Mouse (Mus musculus): ENCODE results near the gene Prss44. TPM values are rescaled to one million over a fixed set of nuclear protein-coding genes. Genes with fewer than 3 reads are reported as not detected.

Prss44 gene
- total RNA-seq (2014; rRNA removed) = not detected in 2 replicates
- not detected in 2 replicates for polyA plus RNA-seq (2015; fragmentation: Nextera tagmentation; extraction: Ambion mirVana)

GRCm38 (mm10) chr9:110813789-110814188, at the start of gene Prss44:
Gene Prss44 (plus strand): TSS chr9:110813994.
- Histone ChIP-seq H3K4me3 (ENCODE audit: low read depth, low read length) (no peak within 1 kb of the TSS), H3K9ac (no peak within 1 kb of the TSS), H3K4me2 (ENCODE audit: low read depth) (no peak within 1 kb of the TSS), H3K27me3 (ENCODE audit: insufficient read depth, low read length) (no peaks in the 10 kb centered on the region), H3K4me1 (ENCODE audit: insufficient read depth) (no peaks in the 10 kb centered on the region), H3K27ac (ENCODE audit: low read depth, low read length) (no peak within 1 kb of the TSS), H3K9me3 (ENCODE audit: low read length) (no peaks in the 10 kb centered on the region), H3K36me3 (ENCODE audit: insufficient read depth) (no peaks in the 10 kb centered on the region)
- WGBS = 69% methylated on average over 18 of the region's 18 CpGs
- ATAC-seq (no peak), DNase-seq (no peak)
- no peak for TF ChIP-seq CTCF (IDR thresholded peaks at IDR 0.05; ENCODE audit: low read depth)

- Histone ChIP-seq H3K27ac (ENCODE audit: low read depth, low read length) (no peak overlapping the region), H3K9ac (no peak overlapping the region), H3K9me3 (ENCODE audit: low read length) (no peaks in the 10 kb centered on the region), H3K4me3 (ENCODE audit: low read depth, low read length) (no peak overlapping the region), H3K4me1 (ENCODE audit: insufficient read depth) (no peaks in the 10 kb centered on the region), H3K4me2 (ENCODE audit: low read depth) (no peak overlapping the region), H3K36me3 (ENCODE audit: insufficient read depth) (no peaks in the 10 kb centered on the region), H3K27me3 (ENCODE audit: insufficient read depth, low read length) (no peaks in the 10 kb centered on the region)
- no peak for TF ChIP-seq CTCF (IDR thresholded peaks at IDR 0.05; ENCODE audit: low read depth)
- 95% methylated on average over 10 of the region's 10 CpGs for WGBS
- DNase-seq (no peak), ATAC-seq (no peak)
These were observed 41.5 kb upstream of the Prss44 start for GRCm38 (mm10) chr9:110772336-110772735.

GRCm38 (mm10) chr9:110774403-110775268, 39.2 kb upstream of the Prss44 start:
- no peak for ATAC-seq
- H3K27ac ChIP-seq (ENCODE audit: low read depth, low read length) = no peak overlapping the region
- DNase-seq = no peak
- TF ChIP-seq CTCF (IDR thresholded peaks at IDR 0.05; ENCODE audit: low read depth) = no peak
- H3K27me3 ChIP-seq (ENCODE audit: insufficient read depth, low read length) = no peaks in the 10 kb centered on the region
- H3K4me2 ChIP-seq (ENCODE audit: low read depth) = no peak overlapping the region
- 77% methylated on average over 15 of the region's 15 CpGs for WGBS
- H3K4me3 ChIP-seq (ENCODE audit: low read depth, low read length) = no peak overlapping the region
- no peak overlapping the region for H3K9ac ChIP-seq
- H3K36me3 ChIP-seq (ENCODE audit: insufficient read depth) = no peaks in the 10 kb centered on the region
- no peaks in the 10 kb centered on the region for H3K4me1 ChIP-seq (ENCODE audit: insufficient read depth)
- no peaks in the 10 kb centered on the region for H3K9me3 ChIP-seq (ENCODE audit: low read length)

DNA sequence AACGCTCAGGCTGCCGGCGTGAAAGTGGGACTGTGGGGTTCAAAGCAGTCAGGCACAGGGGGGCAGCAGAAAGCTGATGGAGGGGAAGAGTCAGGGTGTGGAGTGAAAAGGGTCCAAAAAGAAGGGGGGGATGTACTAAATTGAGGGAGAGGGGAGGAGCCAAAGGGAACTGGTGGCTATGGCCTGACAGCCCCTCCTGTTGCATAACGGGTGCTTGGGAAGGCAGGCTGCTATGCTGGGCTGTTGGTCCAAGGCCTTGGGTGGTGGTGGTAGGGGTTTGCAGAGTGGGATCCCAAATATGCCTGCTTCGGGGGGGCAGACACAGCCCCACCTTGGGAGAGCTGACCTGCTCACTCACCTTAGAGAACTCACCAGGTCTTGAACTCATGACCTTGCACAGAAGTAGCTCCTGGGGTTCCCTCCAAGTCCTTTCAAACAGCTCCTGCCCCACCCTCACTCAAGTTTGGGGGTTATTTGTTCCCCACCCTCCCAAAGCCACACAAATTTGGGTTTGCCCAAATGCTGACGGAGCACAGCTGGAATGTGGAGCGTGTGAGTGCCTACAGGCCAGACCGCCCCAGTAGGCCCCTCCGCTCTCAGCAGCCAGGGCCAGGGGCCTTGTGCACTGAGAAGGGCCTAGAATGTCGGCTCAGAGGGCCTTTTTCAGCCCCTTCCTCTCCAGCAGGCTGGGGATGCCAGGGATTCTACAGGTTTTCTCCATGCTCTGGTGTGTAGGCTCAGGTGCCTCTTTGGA, 38.3 kb upstream of the Prss44 start:
- Histone ChIP-seq H3K36me3 (ENCODE audit: insufficient read depth) (no peaks in the 10 kb centered on the region), H3K4me1 (ENCODE audit: insufficient read depth) (no peaks in the 10 kb centered on the region), H3K4me2 (ENCODE audit: low read depth) (no peak overlapping the region), H3K27me3 (ENCODE audit: insufficient read depth, low read length) (no peaks in the 10 kb centered on the region; the same call in 1 of the 2 replicates), H3K27ac (ENCODE audit: low read depth, low read length) (no peak overlapping the region), H3K9me3 (ENCODE audit: low read length) (no peaks in the 10 kb centered on the region), H3K4me3 (ENCODE audit: low read depth, low read length) (no peak overlapping the region), H3K9ac (no peak overlapping the region)
- ATAC-seq = no peak
- WGBS = 80% methylated on average over 10 of the region's 10 CpGs
- TF ChIP-seq CTCF (IDR thresholded peaks at IDR 0.05; ENCODE audit: low read depth) = no peak
- no peak for DNase-seq

DNA sequence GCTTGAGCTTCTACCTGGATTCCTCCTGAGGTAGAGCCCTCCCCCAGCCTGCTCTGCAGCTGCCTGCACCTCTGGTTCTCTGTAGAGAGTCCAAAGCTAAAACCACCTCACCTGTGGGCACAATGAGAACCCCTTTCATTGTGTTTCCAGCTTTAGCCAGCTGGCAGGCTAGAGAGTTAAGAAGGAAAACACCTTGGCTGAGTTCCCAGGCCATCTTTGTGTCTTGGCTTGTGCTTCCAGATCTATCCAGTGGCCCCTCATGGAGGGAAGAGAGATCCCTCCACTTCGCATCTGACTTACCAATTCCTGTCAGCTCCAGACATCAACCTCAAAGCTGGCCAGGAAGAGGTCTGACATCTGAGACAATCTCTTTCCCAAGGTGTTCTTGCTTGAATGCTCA, 35.7 kb upstream of the Prss44 start:
- H3K4me1 ChIP-seq (ENCODE audit: insufficient read depth) = no peaks in the 10 kb centered on the region
- H3K4me3 ChIP-seq (ENCODE audit: low read depth, low read length) = no peak overlapping the region
- ATAC-seq = no peak
- 63% methylated on average over 1 of the region's 1 CpGs for WGBS
- TF ChIP-seq CTCF (IDR thresholded peaks at IDR 0.05; ENCODE audit: low read depth) = no peak
- no peak overlapping the region for H3K27ac ChIP-seq (ENCODE audit: low read depth, low read length)
- no peak overlapping the region for H3K9ac ChIP-seq
- no peaks in the 10 kb centered on the region; the same call in 1 of the 2 replicates for H3K27me3 ChIP-seq (ENCODE audit: insufficient read depth, low read length)
- no peak for DNase-seq
- no peak overlapping the region for H3K4me2 ChIP-seq (ENCODE audit: low read depth)
- no peaks in the 10 kb centered on the region for H3K9me3 ChIP-seq (ENCODE audit: low read length)
- H3K36me3 ChIP-seq (ENCODE audit: insufficient read depth) = no peaks in the 10 kb centered on the region

GRCm38 (mm10) chr9:110778559-110778958, 35.2 kb upstream of the Prss44 start:
- Histone ChIP-seq H3K36me3 (ENCODE audit: insufficient read depth) (no peaks in the 10 kb centered on the region), H3K4me3 (ENCODE audit: low read depth, low read length) (no peak overlapping the region), H3K9me3 (ENCODE audit: low read length) (no peaks in the 10 kb centered on the region), H3K27me3 (ENCODE audit: insufficient read depth, low read length) (no peaks in the 10 kb centered on the region; the same call in 1 of the 2 replicates), H3K4me2 (ENCODE audit: low read depth) (no peak overlapping the region), H3K27ac (ENCODE audit: low read depth, low read length) (no peak overlapping the region), H3K9ac (no peak overlapping the region), H3K4me1 (ENCODE audit: insufficient read depth) (no peaks in the 10 kb centered on the region)
- no peak for TF ChIP-seq CTCF (IDR thresholded peaks at IDR 0.05; ENCODE audit: low read depth)
- 84% methylated on average over 7 of the region's 7 CpGs for WGBS
- ATAC-seq (no peak), DNase-seq (no peak)

Measured in forebrain, postnatal 0 days (tissue).